ENCODE assay signal across 20 mouse cellular contexts in genomic region chr3:34558821-34559520, GRCm38 (mm10).
A peak's percentile ranks its signal among the peaks of the same experiment; 100 is the strongest.
DNase-seq lines count a peak whose midpoint lies in the region; ATAC-seq lines count a peak whose summit lies in the region.
"Had no signal": no experiment of that assay in that cellular context is flagged by ENCODE, and none has a peak within 500 bp of the region (broad histone marks: within the 10 kb centered on the region; RNA-seq: fewer than 3 reads in every experiment).

No protein-coding gene starts in this region.

- peaks cover 57% of the 10 kb centered on the region for H3K4me1 ChIP-seq in midbrain, embryonic 10.5 days
- peaks cover 6% of the 10 kb centered on the region for H3K4me1 ChIP-seq in midbrain, embryonic 16.5 days (ENCODE audit: control insufficient read depth, insufficient read depth, low read length)
- H3K4me1 ChIP-seq in hindbrain, embryonic 12.5 days, result peaks cover 19% of the 10 kb centered on the region
- H3K4me1 ChIP-seq in neural tube, embryonic 13.5 days (replicated peaks), result peaks cover 22% of the 10 kb centered on the region
- H3K4me1 ChIP-seq: liver, embryonic 13.5 days; stomach, embryonic 15.5 days had no signal

- peak overlapping the region; percentile 14; the same call in 1 of the 2 replicates for H3K4me3 ChIP-seq in midbrain, embryonic 10.5 days
- no peak overlapping the region for H3K4me3 ChIP-seq in midbrain, embryonic 16.5 days (ENCODE audit: low read depth, low read length)
- no peak overlapping the region for H3K4me3 ChIP-seq in hindbrain, embryonic 12.5 days
- no peak overlapping the region for H3K4me3 ChIP-seq in neural tube, embryonic 13.5 days
- H3K4me3 ChIP-seq: heart, adult 2 months; liver, embryonic 13.5 days; stomach, embryonic 15.5 days had no signal

- H3K27ac ChIP-seq in midbrain, embryonic 10.5 days (replicated peaks), result peak overlapping the region; percentile 90
- H3K27ac ChIP-seq in midbrain, embryonic 16.5 days (ENCODE audit: low read length), result no peak overlapping the region
- no peak overlapping the region for H3K27ac ChIP-seq in hindbrain, embryonic 12.5 days
- H3K27ac ChIP-seq in neural tube, embryonic 13.5 days (replicated peaks), result 0 out of 2 replicates have a peak overlapping the region, but pooled peaks have one; percentile 34
- H3K27ac ChIP-seq: heart, adult 2 months; kidney, postnatal 0 days; liver, embryonic 13.5 days; stomach, embryonic 15.5 days had no signal

- H3K4me2 ChIP-seq in midbrain, embryonic 16.5 days (ENCODE audit: low read length), result no peak overlapping the region
- no peak overlapping the region for H3K4me2 ChIP-seq in hindbrain, embryonic 12.5 days (replicated peaks)
- H3K4me2 ChIP-seq in neural tube, embryonic 13.5 days, result no peak overlapping the region
- H3K4me2 ChIP-seq: liver, embryonic 13.5 days; stomach, embryonic 15.5 days had no signal

- H3K9ac ChIP-seq in midbrain, embryonic 16.5 days (ENCODE audit: low read depth, low read length), result no peak overlapping the region
- no peak overlapping the region for H3K9ac ChIP-seq in hindbrain, embryonic 12.5 days
- H3K9ac ChIP-seq in neural tube, embryonic 13.5 days, result no peak overlapping the region
- H3K9ac ChIP-seq: liver, embryonic 13.5 days; stomach, embryonic 15.5 days had no signal

- no peaks in the 10 kb centered on the region for H3K9me3 ChIP-seq in midbrain, embryonic 10.5 days (replicated peaks)
- H3K9me3 ChIP-seq in midbrain, embryonic 16.5 days (replicated peaks; ENCODE audit: control insufficient read depth, low read length, poor library complexity, severe bottlenecking), result no peaks in the 10 kb centered on the region
- H3K9me3 ChIP-seq in hindbrain, embryonic 12.5 days (replicated peaks), result no peaks in the 10 kb centered on the region
- no peaks in the 10 kb centered on the region for H3K9me3 ChIP-seq in neural tube, embryonic 13.5 days
- H3K9me3 ChIP-seq: liver, embryonic 13.5 days; stomach, embryonic 15.5 days had no signal

- H3K36me3 ChIP-seq in midbrain, embryonic 10.5 days, result no peaks in the 10 kb centered on the region
- no peaks in the 10 kb centered on the region for H3K36me3 ChIP-seq in midbrain, embryonic 16.5 days (ENCODE audit: control insufficient read depth, insufficient read depth, low read length)
- H3K36me3 ChIP-seq in hindbrain, embryonic 12.5 days, result no peaks in the 10 kb centered on the region
- no peaks in the 10 kb centered on the region for H3K36me3 ChIP-seq in neural tube, embryonic 13.5 days
- H3K36me3 ChIP-seq: liver, embryonic 13.5 days; stomach, embryonic 15.5 days had no signal

- 25% methylated on average over 10 of the region's 10 CpGs for WGBS in midbrain, embryonic 10.5 days
- WGBS in midbrain, embryonic 16.5 days, result 17% methylated on average over 10 of the region's 10 CpGs
- WGBS in hindbrain, embryonic 12.5 days, result 24% methylated on average over 10 of the region's 10 CpGs
- WGBS in neural tube, embryonic 13.5 days, result 16% methylated on average over 10 of the region's 10 CpGs

- no peaks in the 10 kb centered on the region; the same call in 1 of the 2 replicates for H3K27me3 ChIP-seq in midbrain, embryonic 10.5 days (ENCODE audit: low read depth, poor library complexity, severe bottlenecking)
- no peaks in the 10 kb centered on the region for H3K27me3 ChIP-seq in midbrain, embryonic 16.5 days (ENCODE audit: control insufficient read depth, insufficient read depth, low read depth, low read length)
- no peaks in the 10 kb centered on the region for H3K27me3 ChIP-seq in hindbrain, embryonic 12.5 days
- H3K27me3 ChIP-seq in neural tube, embryonic 13.5 days, result no peaks in the 10 kb centered on the region; the same call in 1 of the 2 replicates
- H3K27me3 ChIP-seq: liver, embryonic 13.5 days; stomach, embryonic 15.5 days had no signal

- DNase-seq in midbrain, embryonic 10.5 days (ENCODE audit: low spot score), result no peak
- DNase-seq in embryo, embryonic 10.5 days (ENCODE audit: low spot score), result peak; percentile 79
- no peak for DNase-seq in urinary bladder, postnatal 10 days (ENCODE audit: low spot score)
- no peak for DNase-seq in left cerebral cortex, adult 18-20 months (ENCODE audit: low spot score in 2 of 2)
- DNase-seq: adrenal gland, postnatal 14 days; B cell, adult 2 months; cerebellum, postnatal 25 days; heart, adult 2 months; heart, postnatal 14 days; left cerebral cortex, postnatal 4 days; liver, embryonic 13.5 days; lung, postnatal 10 days; thymus, postnatal 36 days had no signal

- ATAC-seq in midbrain, embryonic 16.5 days, result no peak; the same call in 1 of the 2 replicates
- ATAC-seq in hindbrain, embryonic 12.5 days (ENCODE audit: low FRiP score), result peak; percentile 60
- peak; percentile 66 for ATAC-seq in neural tube, embryonic 13.5 days (ENCODE audit: low read depth)
- ATAC-seq in granulocyte monocyte progenitor cell, adult 5-6 weeks (replicated peaks; ENCODE audit: poor library complexity, severe bottlenecking), result no peak
- ATAC-seq: intestine, embryonic 16.5 days had no signal

Comparison
In these comparisons a context has a peak if more than half of its experiments do, and no peak if none do; other contexts are left out.
1. H3K27ac ChIP-seq: peak in midbrain, embryonic 10.5 days (single experiment) and neural tube, embryonic 13.5 days (single experiment); none in midbrain, embryonic 16.5 days (single experiment) and hindbrain, embryonic 12.5 days (single experiment).
2. ATAC-seq: peak in hindbrain, embryonic 12.5 days (single experiment) and neural tube, embryonic 13.5 days (single experiment); none in midbrain, embryonic 16.5 days (single experiment) and granulocyte monocyte progenitor cell, adult 5-6 weeks (single experiment).